Mouse (Mus musculus) lung, adult 2 months (tissue): ENCODE data around the gene Fbxo3. TPM values are rescaled to one million over a fixed set of nuclear protein-coding genes. Genes with fewer than 3 reads are reported as not detected.
"Not testable (repeated sequence)": the region's sequence is repeated elsewhere in the genome, so short reads cannot be mapped to it uniquely, and the experiment has no call there.

Experiments
- DNase-seq: peaks from one replicate; pipeline ENCODE4 v3.0.0; 2022
- H3K4me1 ChIP-seq: fragments of 200-500 bp; 2 replicates; pipeline ENCODE4 v1.6.1; 2011; ENCODE audit warnings: low read length; ENCODE audit not compliant: control insufficient read depth, insufficient read depth
- H3K4me3 ChIP-seq: fragments of 200-500 bp; replicated peaks from 2 replicates; pipeline ENCODE3; 2011; ENCODE audit warnings: low read depth, mild to moderate bottlenecking, control low read depth, low read length; ENCODE audit errors: extremely low read depth
- POLR2A ChIP-seq: fragments of 200-500 bp; IDR thresholded peaks from 2 replicates; pipeline ENCODE4 v1.6.1; 2011; ENCODE audit warnings: low read depth, mild to moderate bottlenecking, control low read depth, low read length, borderline replicate concordance; ENCODE audit errors: extremely low read depth
- WGBS: fragments of 180-500 bp; shearing (Covaris S2); methylation state at CpG from one replicate; pipeline ENCODE4 v1.1.7; 2018; 5-methylcytosine and 5-hydroxymethylcytosine counted together
- polyA plus RNA-seq: library from polyadenylated mRNA; depleted of rRNA; stranded (reverse); fragments of >200 nt; gene quantifications from 2 replicates; pipeline ENCODE4 v1.2.3, GENCODE M21; 2012; rRNA removed

The Fbxo3 gene
- polyA plus RNA-seq, 1 experiment: 19.3 TPM

DNA sequence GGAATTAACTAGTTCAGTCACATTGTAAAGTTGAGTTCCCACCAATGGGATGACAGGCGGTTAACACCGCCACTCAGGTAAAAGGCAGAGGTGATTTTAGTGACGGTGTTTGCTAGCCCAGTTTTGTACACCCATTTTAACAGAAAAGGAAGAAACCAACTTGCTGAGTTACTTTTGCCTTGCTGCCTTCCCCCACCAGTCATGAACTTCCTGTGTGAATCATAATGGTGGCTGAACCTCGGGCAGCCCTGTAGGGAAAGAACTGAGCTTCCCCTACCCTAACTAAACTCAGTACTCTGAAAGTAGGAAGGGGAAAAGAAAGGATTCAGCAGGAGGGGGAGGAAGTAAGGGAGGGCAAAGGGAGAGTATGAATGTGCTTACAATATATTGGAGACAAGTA is 82.5 kb downstream of the Fbxo3 start:
- Histone ChIP-seq H3K4me1 (no peaks in the 10 kb centered on the region), H3K4me3 (no peak overlapping the region)
- 62% methylated on average over 4 of the region's 4 CpGs for WGBS
- DNase-seq: no peak
- TF ChIP-seq POLR2A: no peak

DNA sequence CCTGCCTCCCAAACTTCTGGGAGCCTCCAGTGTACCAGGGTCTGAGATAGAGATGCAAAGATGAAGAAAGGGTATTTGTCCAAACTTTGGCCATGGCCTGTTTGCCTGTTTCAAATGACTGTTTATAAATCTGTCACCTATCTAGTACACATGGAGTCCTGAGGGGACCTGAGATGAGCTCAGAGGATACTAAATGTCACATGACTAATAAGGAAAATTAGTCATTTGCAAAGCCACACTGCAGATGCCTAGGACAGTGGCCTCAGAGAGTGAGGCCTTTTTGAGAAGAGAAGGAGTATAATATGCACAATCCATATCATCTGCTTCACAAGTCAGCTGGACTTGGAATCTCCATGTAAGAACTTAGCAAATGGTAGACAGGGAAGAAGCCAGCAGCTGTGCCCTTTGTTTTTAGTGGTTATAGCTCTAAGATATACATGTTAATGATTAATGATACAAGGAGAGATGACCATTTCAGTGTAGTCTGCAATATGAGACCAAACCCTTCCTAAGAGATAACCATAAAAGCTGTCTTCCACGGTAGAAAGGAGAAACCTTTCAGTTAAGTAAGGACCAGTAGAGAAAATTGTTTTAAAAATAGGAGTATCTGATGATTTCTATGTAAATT is 83.8 kb downstream of the Fbxo3 start:
- H3K4me1 ChIP-seq, H3K4me3 ChIP-seq, DNase-seq: not testable (repeated sequence)
- WGBS: no CpG with 5 or more reads among the region's 1 CpGs

Other genes starting within 250 kb of the Fbxo3 start
- gene Caprin1, start 230.1 kb upstream of the Fbxo3 start, polyA plus RNA-seq: 81.6 and 92.2 TPM in 2 replicates
- 47.8 and 51.7 TPM in 2 replicates for gene Lmo2, start 69.7 kb upstream of the Fbxo3 start, polyA plus RNA-seq
- gene 4931422A03Rik, start 640 bp downstream of the Fbxo3 start, polyA plus RNA-seq: not detected in 2 replicates
- gene Gm10912, start 38.1 kb downstream of the Fbxo3 start, polyA plus RNA-seq: 0.10 and 0.11 TPM in 2 replicates
- gene Gm10799, start 40.8 kb downstream of the Fbxo3 start, polyA plus RNA-seq: not detected in 2 replicates
- 1.9 and 5.8 TPM in 2 replicates for gene Cd59b, start 42.1 kb downstream of the Fbxo3 start, polyA plus RNA-seq
- 10.8 and 17.6 TPM in 2 replicates for gene Cd59a, start 68.1 kb downstream of the Fbxo3 start, polyA plus RNA-seq
- gene A930018P22Rik, start 95.0 kb downstream of the Fbxo3 start, polyA plus RNA-seq: 0.26 TPM in 1 of 2 replicates, not detected in the other